Mouse (Mus musculus) testis, adult 2 months (tissue): ENCODE results near the gene Pitpnm1.

Source experiments
- CTCF ChIP-seq: fragments of 200-500 bp; IDR thresholded peaks from 2 replicates; pipeline ENCODE4 v1.5.1; 2012; ENCODE audit warnings: low read depth, mild to moderate bottlenecking, inconsistent platforms, low read length, moderate library complexity; ENCODE audit not compliant: control insufficient read depth, insufficient read depth, insufficient replicate concordance
- POLR2A ChIP-seq: fragments of 200-500 bp; IDR thresholded peaks from 2 replicates; pipeline ENCODE4 v1.6.1; 2012; ENCODE audit warnings: low read depth, mild to moderate bottlenecking, inconsistent platforms, low read length, moderate library complexity; ENCODE audit not compliant: control insufficient read depth

- TF ChIP-seq CTCF (no peak), POLR2A (no peak)
Observed at GRCm38 (mm10) chr19:4060899-4061465, 38.8 kb upstream of the Pitpnm1 start.
